Mouse (Mus musculus) layer of hippocampus, adult 6 months (tissue): ENCODE measurements around the gene Rubcnl. TPM values are rescaled to one million over a fixed set of nuclear protein-coding genes. Genes with fewer than 3 reads are reported as not detected.

Experiments used
- long read RNA-seq, 2 experiments: library from polyadenylated mRNA; unstranded; transcript quantifications; one replicate each; pipeline ENCODE4 v2.0.0; 2019 to 2020
- polyA plus RNA-seq: library from polyadenylated mRNA; unstranded; fragments of <200 nt; fragmentation: Nextera tagmentation; gene quantifications from 2 replicates; pipeline ENCODE4 v1.2.3, GENCODE M21; 2021

Gene Rubcnl
- polyA plus RNA-seq = 0.26 and 0.60 TPM in 2 replicates
- long read RNA-seq, experiment 1 = 0 reads
- long read RNA-seq, experiment 2 = 0 reads

GRCm38 (mm10) chr14:75015856-75016714 lies at the start of gene Rubcnl:
Gene Rubcnl, plus strand, starts transcription at chr14:75016027.

Other genes starting within 250 kb of the Rubcnl start
- gene Lrch1, start 68.2 kb upstream of the Rubcnl start, polyA plus RNA-seq = 5.6 and 9.4 TPM in 2 replicates
- gene Lrrc63, start 114.9 kb downstream of the Rubcnl start, polyA plus RNA-seq = not detected in 2 replicates
- 6.1 and 6.6 TPM in 2 replicates for gene Lcp1, start 115.1 kb downstream of the Rubcnl start, polyA plus RNA-seq
- not detected in 2 replicates for gene Cpb2, start 226.3 kb downstream of the Rubcnl start, polyA plus RNA-seq